Mouse (Mus musculus) embryonic facial prominence, embryonic 12.5 days (tissue): ENCODE measurements at regions not wholly inside any gene's neighbourhood (a gene's known extent, or its start where the extent isn't known, plus 50 kb on each side); places are given as distances from the start of the nearest gene placed in this dataset.

ENCODE experiments used
- ATAC-seq: fragments of 200-750 bp; cut with Nextera tagmentation; 2 replicates; pipeline ENCODE4 v1.8.0; 2017; ENCODE audit not compliant: insufficient number of reproducible peaks, insufficient read depth, low FRiP score, low TSS enrichment
- H3K27ac ChIP-seq: fragments of 300-500 bp; sonication (generic); 2 replicates; pipeline ENCODE4 v1.5.1; 2016; ENCODE audit warnings: mild to moderate bottlenecking
- H3K27me3 ChIP-seq: fragments of 300-500 bp; sonication (generic); 2 replicates; pipeline ENCODE4 v1.6.1; 2016; ENCODE audit warnings: mild to moderate bottlenecking, moderate library complexity
- H3K36me3 ChIP-seq: fragments of 300-500 bp; sonication (generic); 2 replicates; pipeline ENCODE4 v1.6.1; 2016; ENCODE audit warnings: mild to moderate bottlenecking
- H3K4me1 ChIP-seq: fragments of 300-500 bp; sonication (generic); 2 replicates; pipeline ENCODE4 v1.6.1; 2016
- H3K4me2 ChIP-seq: fragments of 300-500 bp; sonication (generic); replicated peaks from 2 replicates; pipeline ENCODE4 v1.6.1; 2016; ENCODE audit warnings: mild to moderate bottlenecking, moderate library complexity
- H3K4me3 ChIP-seq: fragments of 300-500 bp; sonication (generic); 2 replicates; pipeline ENCODE4 v1.5.1; 2016; ENCODE audit warnings: mild to moderate bottlenecking
- H3K9ac ChIP-seq: fragments of 300-500 bp; sonication (generic); 2 replicates; pipeline ENCODE4 v1.6.1; 2016; ENCODE audit warnings: mild to moderate bottlenecking, moderate library complexity
- H3K9me3 ChIP-seq: fragments of 300-500 bp; sonication (generic); 2 replicates; pipeline ENCODE4 v1.6.1; 2016; ENCODE audit warnings: mild to moderate bottlenecking, moderate library complexity
- WGBS: fragments of 180-500 bp; shearing (Covaris S2); methylation state at CpG from one replicate; pipeline ENCODE4 v1.1.7; 2016; 5-methylcytosine and 5-hydroxymethylcytosine counted together

DNA sequence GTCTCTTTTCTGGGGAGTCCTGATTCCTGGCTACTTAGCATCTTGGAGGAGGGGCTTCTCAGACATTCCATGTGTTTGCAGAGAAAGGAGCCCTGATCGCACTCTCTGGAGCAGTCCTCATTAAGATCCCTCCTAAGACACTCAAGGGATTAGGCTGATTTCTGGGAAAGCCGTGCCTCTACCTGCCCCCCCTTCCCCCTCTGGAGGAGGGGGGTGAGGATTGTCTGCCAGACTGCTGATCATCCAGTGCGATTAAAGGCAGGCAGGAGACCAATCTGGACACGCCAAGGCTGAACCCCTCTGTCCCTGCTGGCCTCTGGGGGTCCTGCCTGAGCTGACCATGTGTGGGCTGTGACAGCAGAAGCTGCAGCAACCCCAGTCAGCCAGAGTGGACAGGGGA lies 65.4 kb downstream of the Vegfa start:
- Histone ChIP-seq H3K27ac (no peak overlapping the region), H3K9ac (no peak overlapping the region), H3K4me1 (peaks cover 26% of the 10 kb centered on the region), H3K9me3 (no peaks in the 10 kb centered on the region), H3K4me2 (no peak overlapping the region), H3K36me3 (no peaks in the 10 kb centered on the region), H3K4me3 (no peak overlapping the region), H3K27me3 (no peaks in the 10 kb centered on the region)
- ATAC-seq: no peak
- WGBS: 28% methylated on average over 4 of the region's 4 CpGs

DNA sequence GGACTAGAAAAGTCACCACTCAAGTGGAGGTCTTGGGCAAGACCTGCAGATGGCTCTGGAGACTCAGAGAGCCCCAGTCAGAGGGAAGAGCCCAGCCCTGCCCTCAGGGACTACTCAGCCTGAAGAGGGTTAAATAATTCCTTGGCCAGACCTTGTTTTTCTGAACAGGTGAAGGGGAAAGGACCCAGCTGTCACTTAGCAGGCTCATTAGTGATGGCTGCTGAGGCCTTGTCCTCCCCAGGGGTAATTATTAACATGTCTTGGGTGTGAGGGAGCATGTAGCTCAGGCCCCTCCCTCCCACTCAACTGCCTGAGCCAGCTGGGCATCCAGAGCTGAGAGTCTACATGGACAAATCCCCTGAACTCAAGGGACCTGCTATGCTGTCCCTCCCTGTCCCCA lies 68.1 kb downstream of the Vegfa start:
- Histone ChIP-seq H3K9ac (no peak overlapping the region), H3K27ac (no peak overlapping the region), H3K4me1 (peaks cover 26% of the 10 kb centered on the region), H3K27me3 (no peaks in the 10 kb centered on the region), H3K4me3 (no peak overlapping the region), H3K9me3 (no peaks in the 10 kb centered on the region), H3K36me3 (no peaks in the 10 kb centered on the region), H3K4me2 (no peak overlapping the region)
- no peak for ATAC-seq

DNA sequence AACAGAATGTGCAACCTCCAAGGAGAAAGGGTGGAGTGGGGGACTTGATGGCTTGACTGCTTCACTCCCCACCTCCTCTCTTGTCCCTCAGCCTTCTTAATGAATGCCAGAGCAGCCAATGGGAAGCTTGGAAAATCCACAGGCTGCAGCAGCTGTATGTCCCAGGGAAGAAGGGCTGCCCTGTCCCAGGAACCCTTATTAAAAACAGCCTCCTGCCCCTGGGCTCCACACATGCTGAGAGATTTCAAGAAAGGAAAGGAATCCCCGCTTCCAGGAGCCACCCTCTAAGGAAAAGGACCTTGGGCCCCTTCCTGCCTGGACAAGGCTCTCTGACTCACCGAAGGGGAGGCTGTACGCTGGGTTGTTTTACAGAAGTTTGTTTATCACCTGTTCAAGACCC lies 68.8 kb downstream of the Vegfa start:
- Histone ChIP-seq H3K9me3 (no peaks in the 10 kb centered on the region), H3K4me2 (no peak overlapping the region), H3K36me3 (no peaks in the 10 kb centered on the region), H3K4me3 (no peak overlapping the region), H3K9ac (no peak overlapping the region), H3K27ac (0 out of 2 replicates have a peak overlapping the region, but pooled peaks have one; percentile 11), H3K27me3 (no peaks in the 10 kb centered on the region), H3K4me1 (peaks cover 25% of the 10 kb centered on the region)
- ATAC-seq: no peak
- WGBS: 33% methylated on average over 3 of the region's 3 CpGs

DNA sequence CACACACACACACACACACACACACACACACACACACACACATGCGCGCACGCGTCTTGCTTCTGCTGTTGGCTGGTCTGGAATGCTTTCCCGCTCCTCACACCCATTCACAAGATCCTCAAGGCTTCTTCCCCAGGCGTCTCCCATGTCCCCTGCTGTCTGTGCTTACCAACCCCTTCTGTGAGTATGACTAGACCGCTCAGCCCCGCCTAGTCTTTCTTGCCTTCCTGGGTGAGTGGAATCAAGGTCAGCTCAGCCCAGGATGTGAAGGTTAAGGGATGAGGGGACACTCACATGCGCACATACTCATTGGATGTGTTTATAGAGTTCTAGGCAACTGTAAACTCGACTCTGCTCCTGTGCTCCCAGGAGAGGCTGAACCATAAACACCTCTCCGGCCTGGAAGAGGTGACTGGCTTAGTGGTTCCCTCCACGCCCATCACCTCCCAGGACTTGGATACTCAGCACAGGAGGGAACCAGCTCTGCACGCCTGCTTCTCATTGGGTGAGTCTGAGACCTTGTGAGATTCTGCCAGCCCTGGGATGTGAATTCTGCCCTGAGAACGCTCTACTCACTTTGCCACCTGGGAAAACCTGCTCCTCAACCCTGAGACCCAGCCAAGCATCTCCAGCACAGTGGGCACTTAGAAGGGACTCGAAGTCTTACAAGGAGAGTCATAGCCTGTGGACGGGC lies 70.4 kb downstream of the Vegfa start:
- H3K27ac ChIP-seq: no peak overlapping the region
- no peak for ATAC-seq

DNA sequence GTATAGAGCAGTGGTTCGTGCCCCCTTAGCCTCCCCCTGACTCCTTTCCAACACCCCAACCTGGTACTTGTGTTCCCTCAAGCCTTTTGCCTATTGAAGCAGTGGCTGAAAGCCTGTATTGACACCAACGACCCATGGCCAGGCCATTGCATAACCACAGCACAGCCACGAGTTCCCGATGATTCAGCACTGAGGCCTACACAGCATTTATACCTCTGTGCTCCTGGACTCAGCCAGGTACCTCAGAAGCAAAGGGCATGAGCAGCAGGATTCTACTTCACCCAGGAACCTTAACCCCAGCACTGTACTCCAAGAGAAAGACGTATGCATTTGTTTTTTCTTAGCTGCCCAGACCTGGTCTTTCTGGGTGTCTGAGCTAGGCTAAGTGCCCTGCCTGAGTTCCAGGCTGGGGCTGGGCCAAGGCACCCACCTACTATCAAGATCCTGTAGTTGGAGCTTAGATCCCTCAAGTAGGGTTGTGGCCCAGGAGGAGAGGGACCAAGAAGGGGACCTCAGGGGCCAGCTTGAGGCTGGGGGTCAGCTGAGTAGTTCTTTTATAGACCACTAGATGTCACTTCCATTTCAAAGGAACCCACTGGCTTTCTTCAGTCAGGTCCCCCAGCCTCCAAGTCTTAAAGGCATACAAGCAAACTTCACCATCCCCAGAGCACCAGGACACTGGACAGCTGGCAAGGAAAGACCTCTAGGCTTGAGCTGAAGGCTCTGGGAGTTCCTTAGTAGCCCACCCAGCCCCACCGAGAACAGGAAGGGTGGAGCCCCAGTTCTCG lies 73.9 kb downstream of the Vegfa start:
- Histone ChIP-seq H3K36me3 (no peaks in the 10 kb centered on the region), H3K4me3 (no peak overlapping the region), H3K9me3 (no peaks in the 10 kb centered on the region), H3K27ac (no peak overlapping the region), H3K4me1 (peaks cover 13% of the 10 kb centered on the region; the same call in 1 of the 2 replicates), H3K9ac (no peak overlapping the region), H3K4me2 (no peak overlapping the region), H3K27me3 (no peaks in the 10 kb centered on the region)
- WGBS: 79% methylated on average over 7 of the region's 7 CpGs
- ATAC-seq: 0 out of 2 replicates have a peak, but pooled peaks have one; percentile 15

More for the DNA sequence above, 70.4 kb downstream of the Vegfa start:
- Histone ChIP-seq H3K4me3 (no peak overlapping the region), H3K4me1 (peaks cover 11% of the 10 kb centered on the region), H3K27me3 (no peaks in the 10 kb centered on the region), H3K36me3 (no peaks in the 10 kb centered on the region), H3K9me3 (no peaks in the 10 kb centered on the region), H3K9ac (no peak overlapping the region), H3K4me2 (no peak overlapping the region)
- 82% methylated on average over 16 of the region's 16 CpGs for WGBS

DNA sequence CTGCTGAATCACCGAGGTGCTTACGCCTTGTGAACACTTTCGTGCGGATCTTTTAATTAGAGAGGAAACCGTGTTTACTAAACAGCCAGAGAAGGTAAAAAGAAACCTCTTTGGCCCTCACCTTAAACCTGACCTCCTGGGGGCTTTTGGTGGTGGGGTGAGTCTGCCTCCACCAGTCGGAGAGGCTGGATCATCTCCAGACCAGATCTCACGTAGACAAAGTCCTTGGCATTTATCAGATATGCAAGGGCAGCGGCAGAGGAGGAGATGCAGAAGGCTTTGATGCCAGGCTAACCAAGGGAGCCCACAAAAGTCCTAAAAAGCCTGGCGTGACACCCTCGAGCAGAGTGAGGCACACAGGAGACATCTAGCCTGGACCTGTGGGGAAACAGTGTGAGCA lies 76.7 kb downstream of the Vegfa start:
- Histone ChIP-seq H3K4me1 (0 out of 2 replicates have a peak, but pooled peaks cover 10% of the 10 kb centered on the region), H3K4me2 (no peak overlapping the region), H3K9ac (no peak overlapping the region), H3K27me3 (peaks cover 4% of the 10 kb centered on the region; the same call in 1 of the 2 replicates), H3K9me3 (no peaks in the 10 kb centered on the region), H3K4me3 (no peak overlapping the region), H3K27ac (no peak overlapping the region), H3K36me3 (no peaks in the 10 kb centered on the region)
- ATAC-seq: no peak
- 51% methylated on average over 10 of the region's 10 CpGs for WGBS

DNA sequence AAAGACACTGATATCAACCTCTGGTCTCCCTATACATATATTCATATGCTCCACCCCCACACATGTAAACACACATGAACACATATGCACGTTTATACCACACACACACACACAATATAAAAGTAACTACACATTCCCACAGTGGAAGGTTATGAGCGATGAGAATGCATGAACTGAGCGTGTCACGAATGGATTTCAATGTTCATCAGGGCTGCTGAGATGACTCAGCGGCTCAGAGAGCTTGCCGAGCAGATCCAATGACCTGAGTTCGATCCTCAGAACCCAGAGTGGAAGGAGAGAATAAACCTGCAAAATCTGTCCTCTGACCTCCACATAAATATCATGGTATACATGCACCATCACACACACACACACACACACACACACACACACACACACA lies 77.3 kb downstream of the Vegfa start:
- H3K4me3 ChIP-seq: no peak overlapping the region
- 85% methylated on average over 7 of the region's 7 CpGs for WGBS
- no peak for ATAC-seq
- no peaks in the 10 kb centered on the region for H3K9me3 ChIP-seq
- H3K9ac ChIP-seq: no peak overlapping the region
- H3K36me3 ChIP-seq: no peaks in the 10 kb centered on the region
- H3K4me2 ChIP-seq: no peak overlapping the region
- no peak overlapping the region for H3K27ac ChIP-seq
- peaks cover 4% of the 10 kb centered on the region; the same call in 1 of the 2 replicates for H3K27me3 ChIP-seq
- 0 out of 2 replicates have a peak, but pooled peaks cover 10% of the 10 kb centered on the region for H3K4me1 ChIP-seq

DNA sequence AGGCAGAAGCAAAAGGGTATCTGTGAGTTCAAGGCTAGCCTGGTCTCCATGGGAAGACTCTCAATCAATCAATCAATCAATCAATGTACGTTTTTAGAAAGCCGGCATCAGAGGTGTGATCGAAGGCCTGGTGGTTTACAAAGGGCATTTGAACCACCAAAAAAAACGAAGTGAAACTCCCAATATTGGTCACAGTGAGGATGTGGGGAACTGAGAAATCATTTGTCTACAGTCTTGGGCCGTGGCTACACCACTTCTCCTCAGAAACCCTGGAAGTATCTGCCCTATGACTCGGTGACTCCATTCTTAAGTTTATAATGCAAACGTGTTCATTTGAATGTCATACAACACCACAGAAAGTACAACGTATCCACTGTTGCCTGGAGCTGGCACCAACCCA lies 78.6 kb downstream of the Vegfa start:
- H3K4me1 ChIP-seq: 0 out of 2 replicates have a peak, but pooled peaks cover 10% of the 10 kb centered on the region
- no peaks in the 10 kb centered on the region for H3K9me3 ChIP-seq
- WGBS: 86% methylated on average over 8 of the region's 8 CpGs
- no peak overlapping the region for H3K4me3 ChIP-seq
- no peak overlapping the region for H3K9ac ChIP-seq
- no peak for ATAC-seq
- H3K27ac ChIP-seq: no peak overlapping the region
- no peak overlapping the region for H3K4me2 ChIP-seq
- no peaks in the 10 kb centered on the region for H3K36me3 ChIP-seq
- H3K27me3 ChIP-seq: peaks cover 4% of the 10 kb centered on the region; the same call in 1 of the 2 replicates

DNA sequence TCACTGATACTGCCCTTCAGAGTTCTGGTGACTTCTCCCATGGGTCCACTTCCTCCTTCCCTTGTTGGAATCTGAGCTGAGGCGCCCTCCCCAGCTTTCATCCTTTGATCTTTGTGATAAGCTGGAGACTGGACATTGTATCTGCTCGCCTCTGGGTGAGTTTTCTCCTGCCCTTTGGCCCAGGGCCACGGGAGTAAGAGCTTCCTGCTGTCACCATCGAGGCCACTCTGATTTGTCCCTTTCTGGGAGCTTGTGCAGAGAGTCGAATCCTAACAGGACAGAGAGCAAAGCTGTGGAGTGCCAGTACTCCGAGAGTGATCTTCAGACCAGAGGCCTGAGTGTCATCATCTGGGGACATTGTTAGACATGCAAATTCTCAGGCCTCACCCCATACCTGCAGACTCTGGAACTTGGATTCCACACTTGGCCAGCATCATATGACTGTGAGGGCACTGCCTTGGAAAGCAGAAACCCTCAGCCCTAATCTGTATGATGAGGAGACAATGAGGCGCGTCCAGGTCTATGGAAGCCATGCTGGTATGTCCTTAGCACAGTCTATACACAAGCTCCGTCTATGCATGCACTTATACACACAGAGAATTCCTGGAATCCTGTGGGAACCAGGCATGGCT lies 81.5 kb downstream of the Vegfa start:
- H3K4me3 ChIP-seq: no peak overlapping the region
- H3K27me3 ChIP-seq: peaks cover 4% of the 10 kb centered on the region; the same call in 1 of the 2 replicates
- 42% methylated on average over 9 of the region's 9 CpGs for WGBS
- H3K4me2 ChIP-seq: no peak overlapping the region
- no peaks in the 10 kb centered on the region for H3K9me3 ChIP-seq
- H3K9ac ChIP-seq: no peak overlapping the region
- H3K36me3 ChIP-seq: no peaks in the 10 kb centered on the region
- H3K27ac ChIP-seq: no peak overlapping the region
- no peak for ATAC-seq
- 0 out of 2 replicates have a peak, but pooled peaks cover 4% of the 10 kb centered on the region for H3K4me1 ChIP-seq

DNA sequence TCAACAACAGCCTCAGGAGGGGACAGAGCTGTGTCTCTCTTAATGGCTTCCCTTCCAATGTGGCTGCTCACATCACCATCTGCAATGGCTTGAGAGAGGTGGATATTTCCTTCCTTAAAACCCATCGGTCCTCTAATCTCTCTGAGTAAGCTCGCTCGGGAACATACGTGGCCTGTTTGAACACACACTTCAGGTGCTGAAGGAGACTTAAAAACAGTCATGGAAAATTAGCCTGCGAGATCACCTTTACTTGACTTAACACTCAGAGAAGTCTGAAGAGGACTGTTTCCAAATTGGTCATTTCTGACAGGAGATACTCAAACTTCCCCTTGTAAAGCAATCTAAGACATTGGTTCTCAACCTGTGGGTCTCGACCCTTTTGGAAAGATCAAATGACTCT lies 83.0 kb downstream of the Vegfa start:
- ATAC-seq: no peak
- no peak overlapping the region for H3K4me2 ChIP-seq
- H3K36me3 ChIP-seq: no peaks in the 10 kb centered on the region
- 90% methylated on average over 6 of the region's 6 CpGs for WGBS
- no peaks in the 10 kb centered on the region for H3K9me3 ChIP-seq
- H3K4me3 ChIP-seq: no peak overlapping the region
- H3K4me1 ChIP-seq: no peaks in the 10 kb centered on the region
- H3K27ac ChIP-seq: no peak overlapping the region
- no peak overlapping the region for H3K9ac ChIP-seq
- peaks cover 4% of the 10 kb centered on the region; the same call in 1 of the 2 replicates for H3K27me3 ChIP-seq

DNA sequence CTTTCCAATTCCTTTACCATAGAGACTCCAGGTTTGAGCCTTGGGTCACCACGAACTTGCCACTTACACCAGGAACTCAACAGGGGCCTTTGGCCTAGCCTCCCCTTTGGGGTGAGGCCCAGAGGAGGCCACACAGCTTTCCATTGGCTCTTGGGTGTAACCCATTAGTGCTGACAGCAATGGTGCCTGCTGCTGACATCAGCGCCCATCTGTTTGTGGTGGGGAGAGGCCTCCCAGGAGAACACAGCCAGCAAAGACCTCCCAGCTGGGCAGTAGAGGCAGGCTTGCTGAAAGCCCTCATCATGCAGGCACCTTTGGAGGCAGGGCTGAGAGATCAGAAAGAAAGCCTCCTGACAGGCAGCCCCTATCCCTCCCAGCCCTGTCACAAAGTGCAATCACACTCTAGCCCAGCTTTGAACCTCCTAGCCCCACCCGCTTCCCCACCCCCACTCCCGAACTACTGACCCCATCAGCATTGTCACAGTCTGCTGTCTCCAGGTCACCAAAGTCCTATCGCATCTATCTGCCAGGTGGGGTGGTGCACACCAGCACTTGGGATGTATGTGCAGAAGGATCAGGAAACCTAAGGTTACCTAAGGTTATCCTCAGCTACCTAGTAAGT lies 83.7 kb downstream of the Vegfa start:
- Histone ChIP-seq H3K27me3 (peaks cover 4% of the 10 kb centered on the region; the same call in 1 of the 2 replicates), H3K27ac (no peak overlapping the region), H3K9me3 (no peaks in the 10 kb centered on the region), H3K9ac (no peak overlapping the region), H3K4me3 (no peak overlapping the region), H3K4me1 (no peaks in the 10 kb centered on the region), H3K36me3 (no peaks in the 10 kb centered on the region), H3K4me2 (no peak overlapping the region)
- ATAC-seq: no peak
- 74% methylated on average over 5 of the region's 5 CpGs for WGBS
